Mouse (Mus musculus): Measurements from ENCODE around the gene Tktl1.
"Not testable (repeated sequence)": the region's sequence is repeated elsewhere in the genome, so short reads cannot be mapped to it uniquely, and the experiment has no call there.

Gene Tktl1

DNA sequence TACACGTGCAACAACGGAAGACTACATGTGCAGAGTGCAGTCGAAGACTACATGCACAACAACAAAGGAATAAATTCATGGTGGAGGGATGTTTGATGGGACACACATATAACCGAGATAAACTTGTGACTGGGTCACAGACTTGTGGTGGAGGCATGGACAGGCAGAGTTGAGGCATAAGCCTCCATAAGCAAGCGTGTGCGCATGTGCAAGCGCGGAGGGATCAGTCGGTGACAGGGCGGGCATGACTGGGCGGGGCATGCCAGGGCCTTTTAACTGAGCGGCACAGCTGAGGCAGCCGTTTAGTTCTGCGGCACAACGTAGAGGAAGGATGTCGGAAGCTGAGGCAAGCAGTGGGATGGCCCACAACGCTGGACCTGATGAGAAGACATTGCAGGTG is at the start of gene Tktl1:
Gene Tktl1, plus strand, starts transcription at position 301 of the 400 bp plus-strand sequence.
- DNase-seq (ENCODE audit: low read depth, low spot score): no peak

DNA sequence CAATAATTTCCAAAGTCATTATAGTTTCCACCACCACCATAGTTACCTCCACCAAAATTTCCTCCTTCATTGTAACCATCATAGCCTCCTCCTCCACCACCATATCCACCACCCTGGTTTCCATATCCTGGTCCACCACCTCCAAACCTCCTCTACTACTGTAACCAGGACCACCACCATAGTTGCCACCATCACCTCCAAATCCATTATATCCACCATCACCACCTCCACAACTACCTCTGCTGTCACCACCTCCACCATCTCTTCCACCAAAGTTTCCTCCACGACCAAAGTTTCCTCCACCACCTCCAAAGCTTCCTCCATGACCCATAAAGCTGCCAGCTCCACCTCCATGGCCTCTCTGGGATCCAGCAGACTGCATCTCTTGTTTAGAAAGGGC is 41.8 kb upstream of the Tktl1 start, which contains the start of gene Mecp2:
Gene Mecp2, minus strand, starts transcription at position 101 of the 400 bp plus-strand sequence.
- not testable (repeated sequence) for DNase-seq (ENCODE audit: low read depth, low spot score)

DNA sequence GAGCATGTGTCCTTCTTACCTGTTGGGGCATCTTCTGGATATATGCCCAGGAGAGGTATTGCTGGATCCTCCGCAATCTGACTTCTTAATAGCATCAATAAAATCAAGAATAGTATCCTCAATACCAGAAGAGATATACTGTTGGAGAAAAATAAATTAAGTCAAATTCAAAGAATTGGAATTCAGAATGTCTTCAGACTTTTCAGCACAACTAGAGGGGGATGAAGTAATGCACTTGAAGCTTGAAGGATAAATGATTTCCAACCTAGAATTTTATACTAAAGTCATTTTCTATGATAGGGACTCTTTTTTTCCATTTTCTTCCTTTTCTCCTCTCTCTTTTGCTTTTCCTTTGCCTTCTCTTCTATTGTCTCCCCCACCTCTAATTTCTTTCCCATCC is 9.3 kb upstream of the Tktl1 start, which contains the start of gene Tex28:
Gene Tex28, minus strand, starts transcription at position 101 of the 400 bp plus-strand sequence.
- DNase-seq (ENCODE audit: low read depth, low spot score): no peak

DNA sequence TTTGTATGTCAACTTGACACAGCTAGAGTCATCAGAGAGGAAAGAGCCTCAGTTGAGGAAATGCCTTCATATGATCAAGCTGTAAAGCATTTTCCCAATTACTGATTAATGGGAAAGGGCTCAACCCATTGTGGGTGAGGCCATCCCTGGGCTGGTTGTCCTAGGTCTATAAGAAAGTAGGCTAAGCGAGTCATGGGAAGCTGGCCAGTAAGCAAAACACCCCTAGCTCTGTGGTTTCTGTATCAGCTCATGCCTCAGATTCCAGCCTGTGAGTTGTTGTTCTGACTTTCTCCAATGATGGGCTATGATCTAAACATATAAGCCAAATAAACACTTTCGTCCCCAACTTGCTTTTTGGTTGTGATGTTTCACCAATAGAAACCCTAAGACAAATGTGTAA is 26.5 kb downstream of the Tktl1 start:
- no peak for DNase-seq (ENCODE audit: low read depth, low spot score)

DNA sequence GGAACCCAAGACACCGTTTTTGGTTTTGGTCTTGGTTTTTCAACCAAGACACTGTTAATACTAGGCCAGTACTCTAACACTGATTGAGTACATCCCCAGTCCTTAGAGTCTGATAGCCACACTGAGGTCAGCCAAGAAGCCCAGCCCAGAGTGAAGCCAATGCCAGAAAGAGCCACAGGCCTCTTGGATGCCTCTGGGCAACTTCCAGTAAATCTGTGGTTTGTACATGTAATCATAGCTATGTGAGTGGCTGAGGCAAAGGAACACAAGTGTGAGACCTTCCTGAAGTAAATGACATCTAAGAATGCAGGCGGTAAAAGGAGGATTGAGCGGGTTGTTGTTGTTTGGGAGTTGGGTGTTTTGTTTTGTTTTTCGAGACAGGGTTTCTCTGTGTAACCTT is 41.4 kb downstream of the Tktl1 start:
- DNase-seq (ENCODE audit: low read depth, low spot score): no peak

DNA sequence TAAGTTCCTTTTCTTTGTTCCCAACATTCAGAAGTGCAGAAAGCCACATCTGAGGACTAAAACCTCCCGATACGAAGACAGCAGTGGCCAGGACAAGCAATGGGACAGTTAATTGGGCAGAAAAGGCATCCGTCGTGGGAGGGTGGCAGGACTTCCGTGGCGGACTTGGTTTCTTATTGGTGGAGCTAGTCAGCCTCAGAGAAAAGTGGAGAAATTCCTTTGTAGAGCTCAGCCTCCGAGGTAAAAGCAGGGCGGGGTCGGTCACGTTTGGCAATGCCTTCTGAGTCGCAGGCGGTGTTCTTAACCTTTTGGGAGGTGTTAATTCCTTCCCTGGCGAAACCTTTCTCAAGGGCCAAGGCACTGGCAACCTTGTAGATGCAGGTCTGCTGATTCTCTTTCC is 42.4 kb downstream of the Tktl1 start:
- DNase-seq (ENCODE audit: low read depth, low spot score): no peak

DNA sequence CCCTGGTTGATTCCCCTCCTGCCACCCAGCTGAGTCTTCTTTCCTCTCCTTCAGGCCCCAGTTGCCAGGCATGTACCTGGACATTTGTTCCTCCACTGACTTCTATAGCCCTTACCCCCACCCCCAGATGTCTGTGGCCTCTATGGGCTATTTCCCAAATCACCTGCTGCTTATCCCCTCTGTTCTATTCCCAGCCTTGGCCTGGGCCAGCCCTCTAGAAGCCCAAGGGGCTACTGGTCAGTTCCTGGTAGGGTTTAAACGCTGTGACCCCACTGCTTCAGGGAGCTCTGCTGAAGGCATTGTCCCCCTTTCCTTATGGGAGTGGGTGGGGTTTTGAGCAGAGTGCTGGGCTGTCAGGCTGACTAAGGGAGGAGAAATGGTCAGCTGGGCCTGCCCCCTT is 43.0 kb downstream of the Tktl1 start:
- not testable (repeated sequence) for DNase-seq (ENCODE audit: low read depth, low spot score)

DNA sequence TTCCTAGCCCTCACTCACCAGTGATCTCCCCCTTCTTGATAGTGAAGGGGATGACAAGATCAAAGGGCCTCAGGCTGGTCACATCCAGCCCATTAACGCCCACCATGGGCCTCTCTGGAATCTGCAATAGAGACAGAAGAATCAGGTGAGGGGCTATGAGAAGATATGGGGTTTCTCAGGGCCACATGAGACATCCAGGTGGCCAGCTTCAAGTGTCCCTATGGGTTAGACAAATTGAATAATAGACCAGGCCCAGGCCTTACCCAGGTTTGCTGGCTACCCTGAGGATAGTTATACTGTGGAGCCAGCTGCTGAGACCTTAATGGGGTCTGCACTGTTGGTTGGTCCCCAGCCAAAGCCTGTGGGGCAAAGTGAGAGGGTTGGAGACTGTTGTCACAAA is 53.0 kb downstream of the Tktl1 start:
- no peak for DNase-seq (ENCODE audit: low read depth, low spot score)

DNA sequence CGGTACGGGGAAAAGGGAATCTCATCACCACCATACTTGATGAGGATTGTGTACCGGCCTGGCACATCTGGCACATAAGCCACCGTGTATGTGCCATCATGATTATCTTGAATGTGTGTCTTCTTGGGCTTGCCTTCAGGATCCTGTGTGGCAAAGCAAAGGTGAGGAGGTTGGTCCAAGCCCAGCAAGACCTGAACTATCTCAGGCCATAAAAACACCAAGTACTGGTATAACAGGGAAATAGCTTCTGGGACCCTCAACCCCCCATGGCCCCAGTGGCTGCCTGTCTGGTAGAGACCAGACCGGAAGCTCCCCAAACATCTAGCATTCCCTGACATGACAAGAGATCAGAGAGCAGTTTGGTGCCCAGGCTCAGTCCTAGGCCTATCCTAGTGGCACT is 56.1 kb downstream of the Tktl1 start:
- DNase-seq (ENCODE audit: low read depth, low spot score): no peak

DNA sequence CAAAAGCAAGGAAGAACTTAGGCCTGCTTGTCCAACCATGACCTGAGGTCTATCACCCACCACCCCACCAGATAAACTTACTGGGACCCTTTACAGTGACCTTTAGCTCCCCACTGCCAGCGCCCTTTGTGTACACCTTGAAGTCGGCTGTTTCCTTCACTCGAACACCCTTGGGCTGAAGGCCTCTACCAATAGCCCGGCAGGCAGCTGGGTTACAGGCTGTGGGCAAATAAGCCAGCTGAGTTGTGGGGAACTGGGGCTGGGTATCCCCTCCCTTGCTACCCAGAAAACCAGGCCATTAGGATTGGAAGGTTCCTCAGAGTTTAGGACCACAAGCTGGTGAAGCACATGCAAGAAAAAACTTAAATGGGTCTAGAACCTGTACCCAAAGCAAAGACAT is 63.3 kb downstream of the Tktl1 start:
- DNase-seq (ENCODE audit: low read depth, low spot score): no peak

DNA sequence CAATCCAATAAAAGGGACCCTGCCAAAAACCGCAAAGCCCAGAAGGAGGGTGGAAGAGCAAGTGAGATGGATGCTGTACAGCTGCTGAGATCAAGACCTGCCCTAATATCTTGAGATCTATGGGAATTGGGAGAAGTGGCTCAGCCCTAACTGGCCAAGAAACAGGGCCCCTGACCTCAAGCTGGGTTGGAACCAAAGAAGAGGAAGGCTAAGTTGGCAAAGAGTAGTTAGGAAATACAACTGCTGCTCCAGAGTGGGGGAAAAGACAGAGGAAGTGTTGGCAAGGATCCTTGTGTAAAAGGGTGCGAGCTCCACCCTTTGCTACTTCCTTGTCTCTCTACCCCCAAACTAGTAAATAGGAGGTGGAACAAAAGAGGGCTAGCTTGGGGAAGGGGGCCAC is 66.3 kb downstream of the Tktl1 start:
- DNase-seq (ENCODE audit: low read depth, low spot score): no peak

DNA sequence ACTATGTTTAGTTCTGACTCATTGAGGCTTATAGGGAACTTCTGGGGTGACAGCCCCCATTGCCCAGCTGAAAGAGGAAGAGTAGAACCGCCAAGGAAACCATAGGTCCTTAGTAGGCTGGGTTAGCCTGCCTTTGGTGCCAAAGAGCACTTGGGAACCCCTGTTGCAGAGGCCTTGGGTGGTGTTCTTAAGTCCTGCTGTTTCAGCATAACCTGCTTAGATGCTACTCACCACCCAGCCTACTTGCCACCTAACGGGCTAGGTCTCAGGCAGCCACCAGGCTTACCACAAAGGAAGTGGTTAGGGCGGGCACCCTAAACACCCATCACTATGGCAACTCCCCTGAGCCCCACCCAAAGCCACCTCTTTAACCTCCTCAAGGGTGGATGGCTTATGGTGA is 66.7 kb downstream of the Tktl1 start:
- DNase-seq (ENCODE audit: low read depth, low spot score): no peak

DNA sequence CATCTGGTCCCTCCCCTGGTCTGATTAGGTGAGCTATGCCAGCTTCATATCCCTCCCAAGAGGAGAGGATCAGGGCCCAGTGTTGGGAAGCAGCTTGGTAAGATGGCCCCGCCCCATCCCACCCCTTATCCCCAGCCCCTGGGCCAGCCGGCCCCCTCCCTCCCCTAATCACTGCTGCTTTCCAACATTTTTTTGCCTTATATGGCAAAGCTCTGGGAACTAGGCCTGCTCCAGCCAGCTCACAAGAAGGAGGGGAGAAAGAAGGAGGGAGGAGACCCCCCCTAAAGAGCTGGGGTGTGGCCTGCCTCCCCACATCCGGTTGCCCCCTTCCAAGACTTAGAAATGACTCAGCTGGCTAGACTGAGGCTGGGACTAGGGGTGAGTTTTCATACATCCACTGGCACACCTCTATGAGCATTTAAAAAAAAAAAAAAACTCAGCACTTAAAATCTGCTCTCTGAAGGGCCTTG is 67.6 kb downstream of the Tktl1 start:
- no peak for DNase-seq (ENCODE audit: low read depth, low spot score)

DNA sequence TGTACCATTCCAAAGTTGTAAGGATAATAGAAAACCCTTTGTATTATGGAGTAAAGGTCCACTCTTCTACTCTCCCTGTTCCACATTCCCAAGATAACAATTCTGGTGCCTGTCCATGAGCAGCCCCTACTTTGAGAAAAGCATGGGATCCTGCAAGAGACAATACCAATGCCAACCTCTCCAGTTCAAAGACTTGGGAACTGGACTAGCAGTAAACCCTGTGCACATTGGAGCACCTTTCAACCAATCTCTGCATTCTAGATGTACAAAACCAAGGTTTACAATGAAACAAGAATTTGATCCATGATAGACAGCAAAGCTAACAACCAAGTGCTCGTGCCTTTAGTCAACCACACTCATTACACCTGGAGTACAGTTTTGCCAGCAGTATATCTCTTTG is 68.0 kb downstream of the Tktl1 start:
- no peak for DNase-seq (ENCODE audit: low read depth, low spot score)

DNA sequence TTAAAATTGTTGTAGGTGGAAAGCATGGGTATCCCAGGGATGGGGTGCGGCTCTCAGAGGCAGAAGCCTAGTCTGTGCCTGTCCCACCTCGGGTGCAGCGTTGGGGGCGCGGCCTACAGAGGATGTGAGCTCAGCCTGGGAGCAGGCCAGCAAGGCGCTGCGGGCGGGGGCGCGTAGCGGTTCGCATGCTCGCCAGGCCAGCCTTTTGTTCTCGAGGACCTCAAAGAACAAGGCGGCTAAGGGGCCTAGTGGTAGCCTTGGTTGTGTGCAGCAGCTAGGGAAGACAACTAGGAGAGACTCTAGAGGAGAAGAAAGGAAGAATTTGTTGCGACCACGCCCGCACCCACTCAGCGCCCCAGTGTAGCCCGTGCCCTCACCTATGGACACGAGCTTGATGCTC is 68.6 kb downstream of the Tktl1 start:
- DNase-seq (ENCODE audit: low read depth, low spot score): no peak

DNA sequence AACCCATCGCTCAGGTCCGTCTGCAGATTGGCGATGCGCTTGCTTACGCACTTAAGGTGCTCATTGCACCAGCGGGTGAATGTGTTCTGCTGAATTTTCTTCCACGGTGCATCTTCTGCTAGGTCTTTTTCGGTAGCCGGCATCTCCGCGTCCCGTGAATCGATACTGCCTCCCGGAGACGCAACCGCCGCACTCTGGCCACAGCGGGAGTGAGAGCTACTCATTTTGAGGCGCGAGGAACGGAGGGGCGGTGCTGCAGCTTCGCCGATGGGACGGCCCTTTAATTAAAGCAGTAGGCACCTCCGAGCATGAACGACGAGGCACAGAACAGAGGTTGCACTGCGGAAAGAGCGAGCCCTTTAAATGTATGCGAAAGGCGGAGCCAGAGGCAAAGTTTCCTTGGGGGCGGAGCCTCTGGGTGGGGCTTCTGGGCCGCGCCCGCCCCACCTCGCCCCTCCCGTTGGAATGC is 69.2 kb downstream of the Tktl1 start:
- DNase-seq (ENCODE audit: low read depth, low spot score): peak; percentile 84

DNA sequence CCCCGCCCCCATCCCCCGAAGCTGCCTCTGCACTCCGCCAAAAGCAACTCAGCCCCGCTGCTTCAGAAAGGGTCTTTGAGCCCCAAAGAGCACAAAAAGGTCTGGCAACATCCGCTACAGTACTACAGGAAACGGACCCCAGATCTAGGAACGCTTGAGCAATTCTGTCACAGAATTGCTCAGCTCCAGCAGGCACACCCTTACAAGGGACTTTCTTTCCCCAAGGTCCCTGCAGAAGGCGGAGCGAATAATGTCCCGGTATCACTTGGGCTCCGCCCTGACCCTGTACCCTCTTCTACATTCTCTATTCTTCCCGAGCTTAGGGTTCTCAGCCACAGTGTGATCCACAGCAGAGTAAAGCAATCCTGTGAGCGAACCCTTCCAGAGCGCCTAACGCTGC is 69.6 kb downstream of the Tktl1 start:
- no peak for DNase-seq (ENCODE audit: low read depth, low spot score)

DNA sequence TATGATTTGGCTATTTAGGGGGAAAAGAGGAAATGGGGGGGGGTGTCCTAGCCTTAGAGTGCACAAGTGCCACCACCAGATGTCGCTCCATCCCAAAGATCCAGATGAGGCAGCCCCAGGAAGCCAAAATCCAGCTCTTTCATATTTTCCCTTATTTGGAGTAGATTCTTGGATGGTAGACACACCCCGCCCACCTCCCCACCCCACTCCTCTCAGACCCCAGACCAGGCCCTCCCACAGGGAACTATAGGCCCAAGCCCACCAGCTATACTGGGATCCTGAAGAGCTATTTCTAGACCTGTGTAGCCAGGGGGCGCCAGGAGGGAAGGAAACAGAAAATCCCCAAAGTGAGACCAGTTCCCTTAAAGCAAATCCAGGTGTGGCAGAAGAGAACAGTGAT is 71.6 kb downstream of the Tktl1 start:
- DNase-seq (ENCODE audit: low read depth, low spot score): no peak

DNA sequence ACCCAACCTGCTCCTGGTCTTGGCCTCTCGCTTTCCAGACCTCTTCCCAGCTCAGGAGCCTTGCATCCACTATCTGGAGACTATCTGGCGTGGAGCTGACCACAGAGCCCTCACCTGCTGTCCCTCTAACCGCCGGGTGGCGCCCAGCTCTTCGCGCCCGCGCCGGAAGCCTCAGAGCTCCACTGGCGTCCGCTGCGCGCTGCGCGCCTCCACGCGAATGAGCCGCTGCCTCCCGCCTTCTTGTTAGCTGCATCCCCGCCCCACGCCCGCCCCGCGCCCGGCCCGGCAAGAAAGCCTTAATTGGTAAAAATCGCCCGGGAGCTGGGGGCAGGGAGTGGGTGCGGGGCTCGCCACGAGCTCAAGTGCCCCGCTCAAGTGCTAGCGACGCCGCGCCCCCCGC is 72.6 kb downstream of the Tktl1 start, which contains the start of gene Flna:
Gene Flna, minus strand, starts transcription at position 206 of the 400 bp plus-strand sequence.
- no peak for DNase-seq (ENCODE audit: low read depth, low spot score)

DNA sequence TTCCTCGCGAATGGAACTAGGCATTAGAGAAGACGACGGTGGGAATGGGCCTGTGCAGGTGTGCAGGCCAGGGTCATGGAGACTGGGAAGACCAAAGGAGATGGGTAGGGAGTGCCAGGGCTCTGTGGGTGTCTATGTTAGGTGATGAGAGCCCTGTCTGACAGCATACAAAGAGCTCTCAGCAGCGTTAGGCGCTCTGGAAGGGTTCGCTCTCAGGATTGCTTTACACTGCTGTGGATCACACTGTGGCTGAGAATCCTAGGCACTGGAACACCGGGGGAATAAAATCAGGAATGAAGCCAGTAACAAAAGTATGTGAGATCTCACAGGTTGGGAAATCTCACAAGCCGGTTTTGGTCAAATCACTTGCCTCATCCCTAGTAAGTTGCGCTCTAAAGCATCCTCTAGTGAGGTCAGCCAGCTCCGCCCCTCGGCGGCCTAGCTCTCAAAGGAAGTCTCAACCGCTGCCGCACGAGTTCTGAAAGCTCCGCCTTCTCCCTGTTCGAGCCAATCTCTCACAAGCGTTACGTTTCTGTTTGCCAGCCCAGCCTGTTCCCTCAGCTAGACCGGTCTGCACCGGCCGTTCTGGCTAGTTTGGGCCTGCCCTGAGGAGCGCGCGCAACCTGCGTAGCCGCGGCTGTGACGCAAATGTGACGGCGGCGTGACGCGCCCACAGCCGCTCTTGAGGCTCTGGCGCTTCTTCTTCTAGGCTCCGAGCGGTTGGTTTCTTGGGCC is 77.3 kb downstream of the Tktl1 start, which contains the start of gene Emd:
Gene Emd, plus strand, starts transcription at position 535 of the 735 bp plus-strand sequence.
- peak; percentile 91 for DNase-seq (ENCODE audit: low read depth, low spot score)

DNA sequence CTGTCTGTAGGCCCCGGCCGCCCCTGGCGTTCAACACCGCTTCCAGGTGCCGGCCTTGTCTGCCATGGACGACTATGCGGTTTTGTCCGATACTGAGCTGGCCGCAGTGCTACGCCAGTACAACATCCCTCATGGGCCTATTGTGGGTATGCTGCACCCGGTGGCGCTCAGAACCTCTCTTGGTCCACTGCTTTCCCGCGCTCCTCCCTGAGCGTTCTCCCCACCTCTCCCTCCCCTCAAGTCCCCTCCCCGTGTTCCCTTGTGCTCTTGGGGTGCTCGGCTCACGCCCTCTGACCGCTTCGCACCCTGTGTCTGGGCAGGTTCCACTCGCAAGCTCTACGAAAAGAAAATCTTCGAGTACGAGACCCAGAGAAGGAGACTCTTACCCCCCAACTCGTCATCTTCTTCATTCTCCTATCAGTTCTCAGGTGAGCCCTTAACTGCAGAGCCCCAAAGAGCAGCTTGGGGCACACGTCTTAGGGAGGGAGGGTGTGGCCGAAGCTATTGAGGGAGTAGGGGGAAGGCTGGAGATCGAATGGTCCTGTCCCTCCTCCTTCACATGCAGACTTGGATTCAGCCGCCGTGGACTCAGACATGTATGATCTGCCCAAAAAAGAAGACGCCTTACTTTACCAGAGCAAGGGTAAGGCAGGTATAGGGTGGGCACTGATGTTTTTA is 78.0 kb downstream of the Tktl1 start:
- no peak for DNase-seq (ENCODE audit: low read depth, low spot score)

DNA sequence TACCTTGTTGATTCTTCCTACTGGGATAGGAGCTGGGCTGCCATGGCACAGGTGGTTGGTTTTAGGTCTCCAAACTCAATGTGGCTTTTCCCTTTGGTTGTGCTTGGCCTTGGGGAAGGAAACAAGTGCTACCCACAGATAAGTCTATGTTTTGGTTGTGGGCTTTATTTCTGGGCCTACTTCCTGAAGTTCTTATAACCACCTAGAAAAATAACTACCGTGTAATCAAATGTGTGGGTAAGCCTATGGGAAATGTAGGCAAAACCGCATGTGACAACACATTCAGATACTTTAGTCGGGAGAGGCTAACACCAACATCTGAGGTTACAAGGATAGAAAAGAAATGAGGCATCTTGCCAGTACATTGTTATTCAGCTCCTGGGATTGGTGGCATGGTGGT is 80.7 kb downstream of the Tktl1 start:
- no peak for DNase-seq (ENCODE audit: low read depth, low spot score)

Measured in telencephalon, adult 2 months (tissue).